Mouse (Mus musculus) splenic B cell, adult 2 months (primary cell): ENCODE measurements around the gene Rpp25.

ENCODE experiments used
- DNase-seq: peaks from one replicate; pipeline ENCODE4 v3.0.0-alpha.2; 2011; ENCODE audit warnings: low read depth, low spot score
- H3K27me3 ChIP-seq: 2 replicates; pipeline ENCODE4 v1.6.1; 2012; ENCODE audit warnings: mild to moderate bottlenecking, low read length, moderate library complexity, mixed read lengths; ENCODE audit not compliant: control insufficient read depth, poor library complexity, insufficient read depth, severe bottlenecking
- H3K36me3 ChIP-seq: 2 replicates; pipeline ENCODE4 v1.6.1; 2012; ENCODE audit warnings: mild to moderate bottlenecking, low read length, moderate library complexity, mixed read lengths; ENCODE audit not compliant: control insufficient read depth, poor library complexity, insufficient read depth, severe bottlenecking

Rpp25 gene

DNA sequence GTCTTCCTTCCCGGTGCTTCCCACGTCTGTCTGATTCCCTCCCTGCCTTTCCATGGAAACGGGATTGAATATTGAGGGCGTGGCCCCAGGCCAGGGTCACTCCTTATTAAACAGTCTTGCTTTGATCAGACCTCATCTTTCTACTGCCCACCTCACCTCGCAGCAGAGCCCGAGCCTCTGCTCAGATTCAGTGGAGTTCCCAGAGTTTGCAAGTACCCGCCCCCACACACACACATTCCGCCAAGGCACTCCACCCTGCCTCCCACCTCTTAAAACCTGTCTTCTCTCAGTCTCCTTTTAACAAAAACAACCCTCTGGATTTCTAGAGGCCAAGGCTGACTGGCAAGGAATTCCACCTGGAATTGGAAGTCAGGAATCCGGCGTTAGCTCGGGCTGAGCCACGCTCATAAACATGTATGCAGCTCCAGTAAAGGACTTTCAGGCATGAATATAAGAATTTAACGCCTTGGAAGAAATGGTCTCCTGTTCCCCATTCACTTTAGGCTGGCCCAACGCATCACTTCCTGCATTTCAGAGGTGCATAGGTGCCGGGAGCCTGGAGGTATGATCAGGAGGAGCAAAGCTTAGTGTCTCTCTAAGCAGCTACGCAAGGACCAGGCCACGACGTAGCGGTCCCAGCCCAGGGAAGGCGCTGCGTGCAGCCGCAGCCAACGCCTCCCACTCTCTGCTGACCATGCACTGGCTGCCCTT, 760 bp upstream of the Rpp25 start:
- Histone ChIP-seq H3K27me3 (peaks cover 2% of the 10 kb centered on the region; the same call in 1 of the 2 replicates), H3K36me3 (no peaks in the 10 kb centered on the region)
- DNase-seq, result no peak

DNA sequence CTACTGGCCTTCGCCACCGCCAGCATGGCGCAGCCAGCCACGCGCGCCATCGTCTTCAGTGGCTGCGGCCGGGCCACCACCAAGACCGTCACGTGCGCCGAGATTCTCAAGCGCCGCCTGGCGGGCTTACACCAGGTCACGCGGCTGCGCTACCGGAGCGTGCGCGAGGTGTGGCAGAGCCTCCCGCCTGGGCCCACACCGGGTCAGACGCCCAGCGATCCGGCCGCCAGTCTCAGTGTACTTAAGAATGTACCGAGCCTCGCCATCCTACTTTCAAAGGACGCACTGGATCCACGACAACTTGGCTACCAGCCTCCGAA, 515 bp downstream of the Rpp25 start:
- Histone ChIP-seq H3K36me3 (no peaks in the 10 kb centered on the region), H3K27me3 (peaks cover 2% of the 10 kb centered on the region; the same call in 1 of the 2 replicates)
- peak; percentile 78 for DNase-seq

DNA sequence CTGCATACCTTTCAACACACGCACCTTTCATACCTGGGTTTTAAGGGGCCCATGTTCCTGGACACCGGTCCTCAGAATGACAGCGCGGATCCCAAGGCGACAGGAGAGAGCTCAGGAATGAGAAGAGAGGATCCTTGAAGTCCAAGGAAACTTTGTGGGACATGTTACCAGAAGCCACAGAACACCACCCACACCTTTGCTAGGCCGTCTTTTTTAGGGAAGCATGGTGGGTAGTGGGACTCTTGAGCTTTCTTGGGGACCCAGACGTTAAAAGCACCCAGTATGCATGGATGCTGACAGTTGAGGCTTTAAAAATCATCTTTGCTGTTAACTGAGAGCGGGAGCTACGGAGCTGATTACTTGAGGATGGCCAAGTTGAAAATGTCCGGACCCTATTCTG, 1.1 kb downstream of the Rpp25 start:
- Histone ChIP-seq H3K27me3 (peaks cover 2% of the 10 kb centered on the region; the same call in 1 of the 2 replicates), H3K36me3 (no peaks in the 10 kb centered on the region)
- DNase-seq, result no peak

DNA sequence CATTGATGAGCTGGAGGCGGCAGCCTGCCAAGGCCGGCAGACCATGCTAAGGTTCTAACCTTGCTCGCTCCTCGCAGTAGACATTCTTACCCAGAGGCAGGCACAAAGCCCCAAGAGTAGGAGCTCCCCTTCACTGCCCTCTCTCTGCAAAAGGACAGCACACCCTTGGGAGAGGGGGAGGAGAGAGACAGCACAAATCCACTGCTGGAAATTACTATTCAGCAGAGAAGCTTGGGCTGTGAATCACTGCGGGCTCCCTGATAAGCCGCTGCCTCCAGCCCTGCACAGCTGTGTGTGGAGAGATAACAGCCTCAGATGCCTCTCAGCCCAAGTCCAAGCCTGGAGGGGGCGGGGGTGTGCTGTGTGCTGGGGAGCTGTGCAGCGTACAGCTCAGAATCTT, 1.9 kb downstream of the Rpp25 start:
- no peaks in the 10 kb centered on the region for H3K36me3 ChIP-seq
- no peak for DNase-seq

DNA sequence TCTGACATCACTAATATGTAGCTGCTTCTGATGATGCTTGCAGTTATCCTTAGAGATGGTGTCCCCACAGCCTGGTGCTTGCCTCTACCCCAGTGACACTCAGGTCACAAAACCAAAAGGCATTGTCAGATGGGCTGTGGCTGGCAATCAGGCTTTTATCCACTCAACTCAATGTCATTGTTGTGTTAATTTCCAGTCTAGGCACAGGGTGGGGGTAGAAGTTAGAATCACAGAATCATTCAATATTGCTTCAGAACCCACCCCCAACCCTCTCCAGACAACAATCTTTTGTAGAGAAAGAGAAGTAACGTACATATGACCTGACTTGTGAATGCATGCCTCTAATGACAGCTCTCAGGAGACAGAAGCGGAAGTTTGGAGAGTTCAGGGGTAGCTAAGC, 6.8 kb downstream of the Rpp25 start:
- H3K36me3 ChIP-seq, result no peaks in the 10 kb centered on the region
- H3K27me3 ChIP-seq, result peaks cover 1% of the 10 kb centered on the region; the same call in 1 of the 2 replicates

More for the DNA sequence above, 1.9 kb downstream of the Rpp25 start:
- H3K27me3 ChIP-seq, result peaks cover 2% of the 10 kb centered on the region; the same call in 1 of the 2 replicates

DNA sequence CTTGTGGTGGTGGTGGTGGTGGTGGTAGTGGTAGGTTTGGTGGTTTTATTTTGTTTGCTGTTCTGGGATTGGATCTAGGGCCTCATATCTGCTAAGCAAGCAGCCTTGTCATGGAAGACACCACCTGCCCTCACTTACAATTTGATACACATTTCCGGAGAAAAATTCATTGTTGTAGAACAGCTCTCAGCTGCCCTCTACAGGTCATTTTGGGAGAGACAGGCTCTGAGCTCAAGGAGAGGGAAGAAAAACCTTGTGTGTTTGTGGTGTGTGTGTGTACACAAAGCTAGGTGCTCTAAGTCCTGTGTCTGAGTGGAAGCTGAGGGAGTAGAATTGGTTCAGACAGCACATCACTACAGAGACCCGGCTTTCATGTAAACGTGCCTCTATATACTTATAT, 13.3 kb downstream of the Rpp25 start:
- DNase-seq, result peak; percentile 87

More for the DNA sequence above, 6.8 kb downstream of the Rpp25 start:
- no peak for DNase-seq

DNA sequence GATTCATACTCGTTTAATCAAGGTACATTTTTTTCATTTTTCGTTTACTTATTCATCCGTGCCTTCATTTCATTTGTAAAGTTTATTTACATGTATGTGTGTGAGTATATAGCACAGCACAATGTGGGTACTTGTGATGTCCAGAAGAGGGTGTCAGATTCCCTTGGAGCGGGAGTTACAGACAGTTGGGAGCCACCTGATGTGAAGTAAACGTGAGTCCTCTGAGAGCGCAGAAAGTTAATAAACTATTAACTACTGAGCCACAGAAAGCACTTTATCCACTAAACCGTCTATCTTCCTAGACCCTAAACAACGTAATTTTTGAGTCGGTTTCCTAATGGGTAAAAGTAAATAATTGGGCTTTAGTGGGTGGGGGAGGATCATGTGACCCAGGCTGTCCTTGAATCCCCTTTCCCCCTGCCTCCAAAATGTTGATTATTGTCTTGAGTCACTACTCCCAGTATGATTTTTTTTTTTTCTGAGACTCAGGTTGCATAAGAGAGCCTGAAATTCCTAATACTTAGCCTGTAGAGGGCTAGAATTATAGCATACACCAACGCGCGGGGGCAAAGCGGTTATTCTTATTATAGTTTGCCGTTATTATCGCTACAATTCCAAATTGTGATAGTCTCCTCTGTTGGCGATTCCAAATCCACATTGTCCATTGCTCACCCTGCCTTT, 16.7 kb downstream of the Rpp25 start:
- no peaks in the 10 kb centered on the region for H3K27me3 ChIP-seq
- no peak for DNase-seq
- H3K36me3 ChIP-seq, result no peaks in the 10 kb centered on the region

More for the DNA sequence above, 13.3 kb downstream of the Rpp25 start:
- Histone ChIP-seq H3K27me3 (no peaks in the 10 kb centered on the region), H3K36me3 (no peaks in the 10 kb centered on the region)

DNA sequence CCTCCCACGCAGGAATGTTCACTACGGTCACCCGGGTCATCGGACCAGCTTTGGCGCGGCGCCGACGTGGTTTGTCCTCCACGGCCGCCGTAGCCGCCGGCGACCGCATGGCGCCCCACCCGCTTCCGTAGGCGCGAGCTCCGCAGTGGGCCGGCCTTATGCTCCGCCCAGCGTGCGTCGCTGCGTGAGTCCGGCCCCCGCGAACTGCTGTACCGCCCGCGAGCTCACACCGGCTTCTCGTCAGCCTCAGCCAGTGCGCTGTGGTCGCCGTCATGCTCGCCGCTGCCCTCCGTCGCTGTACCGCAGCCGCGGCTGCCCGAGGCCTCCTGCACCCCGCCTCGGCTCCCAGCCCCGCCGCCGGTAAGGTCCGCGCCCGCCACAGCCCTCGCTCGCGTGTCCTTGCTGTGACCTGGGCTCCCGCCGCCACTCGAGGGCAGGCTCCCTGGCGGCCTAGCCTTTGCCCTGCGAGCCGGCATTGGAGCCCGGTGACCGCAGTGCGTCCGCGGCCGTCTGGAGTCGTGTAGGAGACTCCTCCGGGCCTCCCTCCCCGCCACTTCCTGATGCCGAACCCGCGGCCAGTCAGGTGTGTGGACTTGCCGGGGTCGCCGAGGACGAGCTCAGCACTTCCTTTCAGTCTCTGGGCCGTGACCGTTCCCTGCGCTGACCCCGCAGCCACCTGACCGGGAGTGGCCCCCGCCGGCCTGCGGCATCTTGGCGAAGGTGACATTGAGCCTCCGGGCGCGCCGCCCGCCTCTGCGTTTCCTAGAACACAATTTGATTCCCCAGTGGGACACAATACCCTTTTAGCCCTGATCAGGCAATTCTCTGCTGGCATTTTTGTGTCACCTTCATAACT, 17.5 kb downstream of the Rpp25 start, which contains the start of gene Cox5a:
TSS of gene Cox5a (plus strand) at position 219 of the 856 bp plus-strand sequence.
- Histone ChIP-seq H3K27me3 (no peaks in the 10 kb centered on the region), H3K36me3 (no peaks in the 10 kb centered on the region)
- peak; percentile 94 for DNase-seq

DNA sequence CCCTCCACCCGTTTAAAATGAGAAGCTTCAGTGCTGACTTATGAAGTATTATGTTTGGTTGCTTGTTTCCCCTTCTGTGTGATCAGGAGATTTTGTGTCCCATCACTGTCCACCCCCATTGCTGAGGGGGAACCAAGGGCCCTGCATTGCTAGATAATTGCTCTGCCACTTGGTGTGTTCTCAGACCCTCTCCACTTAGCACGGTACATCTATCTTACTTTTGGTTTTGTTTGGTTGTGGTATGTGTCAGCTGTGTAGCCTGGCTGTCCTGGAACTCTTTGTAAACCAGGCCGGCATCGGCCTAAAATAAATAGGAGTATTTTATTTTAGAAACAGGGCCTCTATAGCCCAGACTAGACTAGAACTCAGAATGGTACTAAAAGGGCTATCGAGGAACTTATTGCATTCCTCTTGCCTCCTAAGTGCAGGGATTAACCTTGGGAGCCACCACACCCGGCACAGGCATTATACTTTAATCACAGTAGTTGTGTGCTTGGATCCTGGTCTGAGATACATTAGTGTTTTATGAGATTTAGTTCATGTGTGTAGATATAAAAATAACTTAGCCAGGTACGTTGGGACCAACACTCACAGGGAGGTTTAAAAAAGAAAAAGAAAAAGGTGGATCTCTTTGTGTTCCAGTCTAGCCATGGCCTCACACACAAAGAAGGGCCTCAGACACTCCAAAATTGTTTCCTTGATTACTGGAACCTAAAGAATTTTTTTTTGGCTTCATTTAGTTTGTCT, 18.5 kb downstream of the Rpp25 start:
- no peaks in the 10 kb centered on the region for H3K27me3 ChIP-seq
- no peak for DNase-seq
- no peaks in the 10 kb centered on the region for H3K36me3 ChIP-seq

DNA sequence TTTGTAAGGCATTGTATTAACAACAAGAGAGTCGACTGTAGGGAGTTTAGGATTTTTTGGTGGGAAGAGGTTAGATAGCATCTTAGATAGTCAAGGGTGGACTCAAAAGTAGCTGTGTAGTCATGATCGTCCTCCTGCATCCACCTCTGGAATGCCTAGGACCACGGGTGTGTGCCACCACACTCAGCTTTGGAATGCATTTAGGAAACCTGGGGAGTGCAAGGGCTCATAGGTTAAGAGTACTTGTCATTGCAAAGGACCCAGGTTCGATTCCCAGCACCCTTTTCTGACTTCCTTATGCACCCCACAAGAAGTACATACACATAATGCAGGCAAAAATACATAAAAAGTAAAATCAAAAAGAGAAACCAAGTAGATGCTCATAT, 19.0 kb downstream of the Rpp25 start:
- no peaks in the 10 kb centered on the region for H3K36me3 ChIP-seq
- H3K27me3 ChIP-seq, result no peaks in the 10 kb centered on the region
- no peak for DNase-seq

DNA sequence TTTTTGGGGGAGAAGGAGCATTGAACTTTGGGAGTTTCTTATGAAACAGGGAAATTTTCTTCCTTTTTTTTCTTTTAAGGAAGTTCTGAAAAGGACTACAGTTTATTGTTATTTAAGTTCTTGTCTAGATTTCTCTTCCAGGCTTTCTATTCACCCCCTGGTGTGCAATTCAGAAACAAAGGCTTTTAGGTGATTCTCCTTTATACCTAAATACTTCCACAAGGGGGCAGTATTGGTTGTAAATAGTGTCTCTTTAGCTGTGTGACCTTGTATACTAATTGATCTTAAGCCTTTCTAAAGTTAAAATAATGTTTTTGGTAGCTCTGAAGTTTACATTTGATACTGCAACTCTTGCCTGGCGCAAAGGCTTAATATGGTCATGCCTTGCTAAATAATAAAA, 19.9 kb downstream of the Rpp25 start:
- Histone ChIP-seq H3K27me3 (no peaks in the 10 kb centered on the region), H3K36me3 (no peaks in the 10 kb centered on the region)
- DNase-seq, result peak; percentile 81

DNA sequence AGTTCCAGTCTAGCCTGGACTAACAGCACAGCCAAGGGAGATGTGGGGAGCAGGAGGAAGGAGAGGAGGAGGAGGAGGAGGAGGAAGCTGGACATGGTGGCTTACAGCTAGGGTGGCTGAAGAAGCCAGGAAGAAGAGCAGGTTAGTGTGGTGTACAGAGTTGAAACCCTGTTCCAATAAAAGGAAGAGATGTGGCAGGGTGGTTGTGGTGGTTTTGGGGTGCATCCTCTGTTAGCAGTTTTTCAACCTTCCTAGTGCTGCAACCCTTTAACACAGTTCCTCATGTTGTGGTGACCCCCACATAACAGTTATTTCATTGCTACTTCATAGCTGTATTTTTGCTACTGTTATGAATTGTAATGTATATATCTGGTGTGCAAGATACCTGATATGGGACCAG, 20.6 kb downstream of the Rpp25 start:
- Histone ChIP-seq H3K36me3 (no peaks in the 10 kb centered on the region; the same call in 1 of the 2 replicates), H3K27me3 (no peaks in the 10 kb centered on the region)
- no peak for DNase-seq

DNA sequence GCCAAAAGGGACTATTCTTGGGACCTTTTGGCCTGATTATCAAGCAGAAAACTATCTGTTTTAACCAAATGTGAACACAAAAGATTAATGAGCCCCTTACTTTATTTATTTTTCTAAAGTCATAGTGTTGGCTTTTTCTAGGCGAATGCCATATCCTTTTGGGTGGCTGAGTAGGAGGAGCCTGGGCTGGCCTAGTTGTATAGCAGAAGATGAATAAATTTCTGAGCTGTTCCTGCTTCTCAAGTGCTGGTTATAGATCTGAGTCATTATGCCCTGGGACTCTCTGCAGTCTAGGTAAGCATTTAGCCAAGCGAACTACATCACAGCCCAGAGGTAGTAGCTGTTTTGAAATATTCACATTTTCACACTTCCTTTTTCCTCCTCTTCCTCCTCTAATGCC, 21.7 kb downstream of the Rpp25 start:
- no peaks in the 10 kb centered on the region; the same call in 1 of the 2 replicates for H3K36me3 ChIP-seq
- DNase-seq, result no peak
- H3K27me3 ChIP-seq, result no peaks in the 10 kb centered on the region

DNA sequence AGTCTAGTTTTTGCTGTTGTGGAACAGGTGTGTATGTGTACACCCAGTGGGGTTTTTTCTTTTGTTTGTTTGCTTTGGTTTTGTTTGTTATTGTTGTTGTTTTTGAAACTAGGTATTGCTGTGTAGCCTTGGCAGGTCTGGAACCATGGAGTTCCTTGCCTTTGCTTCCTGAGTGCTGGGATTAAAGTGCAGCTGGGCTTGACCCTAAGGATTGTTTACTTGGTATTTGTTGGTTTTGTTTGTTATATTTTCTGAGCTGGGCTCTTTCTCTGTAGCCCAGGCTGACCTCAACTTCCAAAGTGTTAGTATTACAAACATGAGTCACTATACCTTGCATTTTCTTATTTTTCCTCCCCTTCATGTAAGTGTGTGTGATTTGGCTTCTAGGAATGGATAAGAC, 22.6 kb downstream of the Rpp25 start:
- no peak for DNase-seq
- no peaks in the 10 kb centered on the region for H3K27me3 ChIP-seq
- peaks cover 2% of the 10 kb centered on the region; the same call in 1 of the 2 replicates for H3K36me3 ChIP-seq
